Mouse (Mus musculus): ENCODE results near the gene Fyn. TPM values are rescaled to one million over a fixed set of nuclear protein-coding genes. Genes with fewer than 3 reads are reported as not detected.

Gene Fyn
- total and polyA plus RNA-seq, 2 experiments from 2014 or later, result 10.8 to 24.1 TPM

- Histone ChIP-seq H3K27ac (ENCODE audit: low read depth) (no peak overlapping the region; the same call in 1 of the 2 replicates), H3K4me1 (ENCODE audit: control insufficient read depth, insufficient read depth) (peaks cover 23% of the 10 kb centered on the region; the same call in 1 of the 2 replicates), H3K4me3 (ENCODE audit: low read depth, low read length) (no peak overlapping the region), H3K27me3 (ENCODE audit: control insufficient read depth, insufficient read depth, low read length) (no peaks in the 10 kb centered on the region), H3K36me3 (replicated peaks; ENCODE audit: control insufficient read depth, insufficient read depth, low read length) (no peaks in the 10 kb centered on the region), H3K9ac (replicated peaks; ENCODE audit: low read depth, low read length) (no peak overlapping the region), H3K9me3 (replicated peaks; ENCODE audit: control insufficient read depth, low read length) (no peaks in the 10 kb centered on the region), H3K4me2 (ENCODE audit: low read depth, low read length) (no peak overlapping the region)
- 64% methylated on average over 3 of the region's 3 CpGs for WGBS
- DNase-seq (ENCODE audit: low spot score), result no peak
- ATAC-seq (ENCODE audit: insufficient read depth, low read depth), result no peak
- TF ChIP-seq EP300 (IDR thresholded peaks at IDR 0.05; ENCODE audit: low read depth), result no peak
Measured at GRCm38 (mm10) chr10:39488542-39488941, 119.9 kb downstream of the Fyn start.

DNA sequence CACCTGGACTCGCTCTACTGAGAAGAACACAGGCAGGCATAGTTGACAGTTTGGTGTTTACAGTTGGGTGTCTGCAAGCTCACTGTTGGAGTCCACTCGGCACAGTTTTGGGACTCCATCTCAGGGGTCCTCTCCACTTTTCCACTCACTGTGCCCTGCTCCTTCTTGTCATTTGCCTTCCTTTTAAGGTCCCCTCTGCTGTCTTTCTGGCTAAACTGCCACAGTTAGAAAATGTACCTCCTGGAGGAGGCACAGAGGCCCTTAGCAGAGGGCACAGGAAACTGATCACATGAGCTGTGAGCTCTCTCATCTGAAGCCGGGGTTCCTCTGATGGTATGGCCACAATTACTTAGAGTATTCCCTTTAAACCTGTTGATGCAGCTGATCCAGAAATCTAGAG, 120.3 kb downstream of the Fyn start:
- no peaks in the 10 kb centered on the region for H3K27me3 ChIP-seq (ENCODE audit: control insufficient read depth, insufficient read depth, low read length)
- H3K4me1 ChIP-seq (ENCODE audit: control insufficient read depth, insufficient read depth), result peaks cover 23% of the 10 kb centered on the region; the same call in 1 of the 2 replicates
- no peak overlapping the region for H3K4me3 ChIP-seq (ENCODE audit: low read depth, low read length)
- H3K9ac ChIP-seq (replicated peaks; ENCODE audit: low read depth, low read length), result no peak overlapping the region
- H3K4me2 ChIP-seq (ENCODE audit: low read depth, low read length), result no peak overlapping the region
- 82% methylated on average over 3 of the region's 3 CpGs for WGBS
- H3K36me3 ChIP-seq (replicated peaks; ENCODE audit: control insufficient read depth, insufficient read depth, low read length), result no peaks in the 10 kb centered on the region
- H3K9me3 ChIP-seq (replicated peaks; ENCODE audit: control insufficient read depth, low read length), result no peaks in the 10 kb centered on the region
- H3K27ac ChIP-seq (ENCODE audit: low read depth), result no peak overlapping the region; the same call in 1 of the 2 replicates
- DNase-seq (ENCODE audit: low spot score) (no peak), ATAC-seq (ENCODE audit: insufficient read depth, low read depth) (no peak)
- no peak for TF ChIP-seq EP300 (IDR thresholded peaks at IDR 0.05; ENCODE audit: low read depth)
- TF ChIP-seq CTCF (IDR thresholded peaks at IDR 0.05; ENCODE audit: low read depth), result no peak

DNA sequence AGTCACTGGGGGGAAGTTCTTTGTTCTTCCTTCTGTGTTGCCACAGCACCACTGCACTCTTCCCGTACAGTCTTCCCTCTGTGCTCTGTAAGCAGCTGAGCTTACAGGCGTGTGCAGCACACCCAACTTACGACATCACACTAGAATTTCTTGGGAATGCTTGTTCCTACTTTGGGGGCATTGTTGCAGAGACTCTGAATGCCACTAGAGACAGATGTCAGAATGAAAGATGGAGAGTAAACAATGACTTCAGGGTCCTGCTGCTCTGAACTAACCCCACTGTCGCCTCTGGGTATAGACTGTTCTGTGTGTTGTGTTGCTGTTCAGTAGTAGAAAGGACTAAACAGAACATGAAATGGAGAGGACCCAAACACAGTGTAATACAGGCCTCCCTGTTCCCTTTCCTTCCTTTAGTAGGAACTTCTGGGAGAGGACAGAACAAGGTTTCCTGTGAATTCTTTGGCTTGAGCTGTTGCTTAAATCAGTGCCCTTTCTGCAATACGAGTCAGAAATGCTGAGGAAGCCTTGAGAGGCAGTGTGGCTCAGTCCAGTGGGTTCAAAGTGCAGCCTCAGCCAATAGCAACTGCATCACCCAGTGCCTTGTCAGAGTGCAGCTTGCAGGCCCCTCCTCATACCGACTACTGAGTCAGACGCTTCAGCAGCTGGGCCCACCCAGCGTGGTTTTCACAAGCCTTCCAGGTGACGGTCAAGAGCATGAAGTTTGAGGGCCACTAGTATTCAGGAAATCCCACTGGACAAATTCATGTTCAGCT, 121.9 kb downstream of the Fyn start:
- no peak overlapping the region for H3K4me2 ChIP-seq (ENCODE audit: low read depth, low read length)
- no peak for ATAC-seq (ENCODE audit: insufficient read depth, low read depth)
- no peak overlapping the region for H3K9ac ChIP-seq (replicated peaks; ENCODE audit: low read depth, low read length)
- no peak overlapping the region for H3K4me3 ChIP-seq (ENCODE audit: low read depth, low read length)
- H3K36me3 ChIP-seq (replicated peaks; ENCODE audit: control insufficient read depth, insufficient read depth, low read length), result no peaks in the 10 kb centered on the region
- DNase-seq (ENCODE audit: low spot score), result no peak
- TF ChIP-seq CTCF (IDR thresholded peaks at IDR 0.05; ENCODE audit: low read depth) (no peak), EP300 (IDR thresholded peaks at IDR 0.05; ENCODE audit: low read depth) (no peak)
- no peaks in the 10 kb centered on the region for H3K27me3 ChIP-seq (ENCODE audit: control insufficient read depth, insufficient read depth, low read length)
- H3K9me3 ChIP-seq (replicated peaks; ENCODE audit: control insufficient read depth, low read length), result no peaks in the 10 kb centered on the region
- WGBS, result 76% methylated on average over 9 of the region's 9 CpGs
- H3K4me1 ChIP-seq (ENCODE audit: control insufficient read depth, insufficient read depth), result peaks cover 23% of the 10 kb centered on the region; the same call in 1 of the 2 replicates
- H3K27ac ChIP-seq (ENCODE audit: low read depth), result no peak overlapping the region

DNA sequence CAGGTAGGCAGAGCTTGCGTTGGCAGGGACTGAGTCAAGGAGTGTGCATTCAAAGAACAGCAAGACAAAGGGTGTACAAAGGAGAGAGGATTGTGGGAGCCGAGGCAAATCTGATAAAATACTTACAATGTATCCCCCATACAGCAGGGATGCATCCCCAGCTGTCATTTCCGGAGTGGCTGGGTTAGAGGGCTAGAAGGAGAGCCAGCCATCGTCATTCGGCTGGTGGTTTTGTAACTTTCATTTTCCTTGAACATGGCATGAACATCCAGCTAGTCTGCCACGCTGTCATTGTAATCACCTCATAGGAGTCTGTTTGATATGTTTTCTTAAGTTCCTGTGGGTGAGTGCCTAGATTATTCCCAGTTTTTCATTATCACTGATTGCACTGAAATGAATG, 123.5 kb downstream of the Fyn start:
- Histone ChIP-seq H3K4me3 (ENCODE audit: low read depth, low read length) (no peak overlapping the region), H3K4me2 (ENCODE audit: low read depth, low read length) (no peak overlapping the region), H3K9ac (replicated peaks; ENCODE audit: low read depth, low read length) (no peak overlapping the region), H3K4me1 (ENCODE audit: control insufficient read depth, insufficient read depth) (peaks cover 23% of the 10 kb centered on the region; the same call in 1 of the 2 replicates), H3K27ac (ENCODE audit: low read depth) (no peak overlapping the region), H3K27me3 (ENCODE audit: control insufficient read depth, insufficient read depth, low read length) (no peaks in the 10 kb centered on the region), H3K9me3 (replicated peaks; ENCODE audit: control insufficient read depth, low read length) (no peaks in the 10 kb centered on the region), H3K36me3 (replicated peaks; ENCODE audit: control insufficient read depth, insufficient read depth, low read length) (no peaks in the 10 kb centered on the region)
- ATAC-seq (ENCODE audit: insufficient read depth, low read depth), result no peak
- no peak for TF ChIP-seq CTCF (IDR thresholded peaks at IDR 0.05; ENCODE audit: low read depth)
- TF ChIP-seq EP300 (IDR thresholded peaks at IDR 0.05; ENCODE audit: low read depth), result no peak
- no peak for DNase-seq (ENCODE audit: low spot score)
- WGBS, result 64% methylated on average over 6 of the region's 6 CpGs

DNA sequence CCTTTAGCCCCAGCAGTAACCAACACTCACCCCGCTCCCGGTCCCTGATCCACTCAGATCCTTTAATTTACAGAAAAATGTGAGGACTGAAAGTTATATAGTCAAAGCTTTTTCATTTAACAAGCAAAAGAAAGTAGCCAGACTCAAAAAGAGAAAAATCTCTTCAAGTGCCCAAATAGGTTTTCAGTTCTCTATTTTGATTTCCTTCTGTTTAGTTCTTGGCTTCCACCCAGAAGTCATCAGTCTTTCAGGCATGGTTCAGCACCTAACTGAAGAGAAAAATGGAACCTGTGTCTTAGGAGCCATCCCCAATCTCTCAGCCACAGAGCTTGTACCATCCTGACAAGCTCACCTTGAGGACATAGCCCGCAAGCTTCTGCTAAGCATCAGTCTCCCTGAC, 124.4 kb downstream of the Fyn start:
- Histone ChIP-seq H3K4me3 (ENCODE audit: low read depth, low read length) (no peak overlapping the region), H3K27ac (ENCODE audit: low read depth) (no peak overlapping the region), H3K9me3 (replicated peaks; ENCODE audit: control insufficient read depth, low read length) (no peaks in the 10 kb centered on the region), H3K4me1 (ENCODE audit: control insufficient read depth, insufficient read depth) (peaks cover 20% of the 10 kb centered on the region; the same call in 1 of the 2 replicates), H3K27me3 (ENCODE audit: control insufficient read depth, insufficient read depth, low read length) (no peaks in the 10 kb centered on the region), H3K9ac (replicated peaks; ENCODE audit: low read depth, low read length) (no peak overlapping the region), H3K4me2 (ENCODE audit: low read depth, low read length) (no peak overlapping the region), H3K36me3 (replicated peaks; ENCODE audit: control insufficient read depth, insufficient read depth, low read length) (no peaks in the 10 kb centered on the region)
- ATAC-seq (ENCODE audit: insufficient read depth, low read depth) (no peak), DNase-seq (ENCODE audit: low spot score) (no peak)
- TF ChIP-seq CTCF (IDR thresholded peaks at IDR 0.05; ENCODE audit: low read depth), result no peak
- TF ChIP-seq EP300 (IDR thresholded peaks at IDR 0.05; ENCODE audit: low read depth), result no peak
- WGBS, result 94% methylated on average over 3 of the region's 3 CpGs

DNA sequence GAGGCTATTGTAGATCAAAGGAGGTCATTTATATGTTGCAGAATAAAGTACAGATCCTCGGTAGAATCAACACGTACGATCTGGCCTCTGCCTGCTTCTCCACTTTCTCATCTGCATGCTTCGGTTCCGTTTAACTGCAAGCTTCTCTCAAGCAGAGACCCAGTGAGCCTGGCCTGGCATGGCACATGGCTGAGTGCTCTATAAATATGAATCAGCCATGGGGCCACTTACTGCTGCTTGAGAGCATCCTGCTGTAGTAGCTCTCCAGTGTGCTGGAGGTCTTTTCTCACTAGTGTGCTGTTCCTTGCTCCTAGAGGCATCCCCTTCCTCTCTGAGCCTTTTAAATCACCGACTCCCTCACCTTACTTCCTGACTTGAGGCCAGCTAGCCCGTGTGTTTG, 130.0 kb downstream of the Fyn start:
- TF ChIP-seq CTCF (IDR thresholded peaks at IDR 0.05; ENCODE audit: low read depth) (no peak), EP300 (IDR thresholded peaks at IDR 0.05; ENCODE audit: low read depth) (no peak)
- H3K4me3 ChIP-seq (ENCODE audit: low read depth, low read length), result no peak overlapping the region
- no peaks in the 10 kb centered on the region for H3K36me3 ChIP-seq (replicated peaks; ENCODE audit: control insufficient read depth, insufficient read depth, low read length)
- no peaks in the 10 kb centered on the region for H3K27me3 ChIP-seq (ENCODE audit: control insufficient read depth, insufficient read depth, low read length)
- ATAC-seq (ENCODE audit: insufficient read depth, low read depth) (no peak), DNase-seq (ENCODE audit: low spot score) (no peak)
- H3K9ac ChIP-seq (replicated peaks; ENCODE audit: low read depth, low read length), result no peak overlapping the region
- no peaks in the 10 kb centered on the region for H3K9me3 ChIP-seq (replicated peaks; ENCODE audit: control insufficient read depth, low read length)
- no peak overlapping the region for H3K27ac ChIP-seq (ENCODE audit: low read depth)
- WGBS, result 42% methylated on average over 7 of the region's 7 CpGs
- H3K4me1 ChIP-seq (ENCODE audit: control insufficient read depth, insufficient read depth), result peaks cover 20% of the 10 kb centered on the region
- no peak overlapping the region for H3K4me2 ChIP-seq (ENCODE audit: low read depth, low read length)
